10 mouse cellular contexts compared by ENCODE assay signal in the genomic region with DNA sequence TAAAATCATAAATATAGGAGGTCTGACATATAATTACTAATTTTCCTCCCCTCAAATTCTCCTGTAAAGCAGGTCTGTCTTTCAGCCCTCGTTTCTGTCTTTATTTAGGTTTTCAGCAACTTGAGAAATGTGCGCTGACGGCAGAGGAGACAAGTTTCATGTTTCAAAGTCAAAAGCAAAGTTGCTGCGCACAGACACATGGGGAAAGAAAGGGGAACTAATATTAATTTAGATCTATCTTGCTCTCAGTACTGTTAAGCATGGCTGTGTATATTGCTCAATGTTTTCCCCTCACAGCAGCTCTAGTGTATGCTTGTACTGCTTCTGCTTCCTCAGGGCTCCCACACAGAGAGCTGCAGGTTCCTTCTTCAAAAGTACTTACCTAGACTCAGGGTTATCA. TPM values are rescaled to one million over a fixed set of nuclear protein-coding genes. Genes with fewer than 3 reads are reported as not detected.
A peak's percentile ranks its signal among the peaks of the same experiment; 100 is the strongest.
DNase-seq lines count a peak whose midpoint lies in the region; ATAC-seq and TF ChIP-seq lines count a peak whose summit lies in the region.
"Had no signal": no experiment of that assay in that cellular context is flagged by ENCODE, and none has a peak within 500 bp of the region (broad histone marks: within the 10 kb centered on the region; RNA-seq: fewer than 3 reads in every experiment).

No protein-coding gene starts in this region.

- 38% methylated on average over 4 of the region's 4 CpGs for WGBS in kidney, embryonic 15.5 days
- WGBS in hindbrain, embryonic 15.5 days = 80% methylated on average over 4 of the region's 4 CpGs

- no peak for ATAC-seq in kidney, embryonic 15.5 days (replicated peaks; ENCODE audit: low FRiP score)
- no peak for ATAC-seq in hindbrain, embryonic 15.5 days (ENCODE audit: low FRiP score, low read depth)
- peak; percentile 31 for ATAC-seq in megakaryocyte, adult 5-6 weeks (ENCODE audit: poor library complexity, severe bottlenecking)
- no peak for ATAC-seq in erythroid progenitor cell, adult 5-6 weeks (replicated peaks; ENCODE audit: low FRiP score, poor library complexity, severe bottlenecking)

- no peak overlapping the region for H3K9ac ChIP-seq in kidney, embryonic 15.5 days
- H3K9ac ChIP-seq in hindbrain, embryonic 15.5 days = no peak overlapping the region

- DNase-seq in kidney, postnatal 25 days = no peak
- DNase-seq in right cerebral cortex, adult 2 months (ENCODE audit: low spot score in 2 of 2) = no peak
- DNase-seq in frontal cortex, adult 2 months (ENCODE audit: extremely low spot score in 1 of 2, low spot score in 1 of 2) = no peak
- DNase-seq: cerebellum, adult 9-10 months; kidney, adult 2 months had no signal

- H3K4me2 ChIP-seq in kidney, embryonic 15.5 days = peak overlapping the region; percentile 80
- peak overlapping the region; percentile 94; the same call in 1 of the 2 replicates for H3K4me2 ChIP-seq in hindbrain, embryonic 15.5 days

- no peaks in the 10 kb centered on the region for H3K9me3 ChIP-seq in kidney, embryonic 15.5 days (replicated peaks)
- H3K9me3 ChIP-seq in hindbrain, embryonic 15.5 days = no peaks in the 10 kb centered on the region

- peaks cover 23% of the 10 kb centered on the region for H3K4me1 ChIP-seq in kidney, embryonic 15.5 days
- peaks cover 47% of the 10 kb centered on the region for H3K4me1 ChIP-seq in bone marrow macrophage, adult 2 months (ENCODE audit: control insufficient read depth, insufficient read depth, low read length)
- H3K4me1 ChIP-seq in hindbrain, embryonic 15.5 days (replicated peaks) = peaks cover 13% of the 10 kb centered on the region

- TF ChIP-seq CTCF in bone marrow macrophage, adult 2 months (IDR thresholded peaks at IDR 0.05; ENCODE audit: low read depth, low read length) = no peak

- H3K36me3 ChIP-seq in kidney, embryonic 15.5 days = no peaks in the 10 kb centered on the region
- no peaks in the 10 kb centered on the region for H3K36me3 ChIP-seq in hindbrain, embryonic 15.5 days

- peak overlapping the region; percentile 51 for H3K4me3 ChIP-seq in kidney, embryonic 15.5 days (replicated peaks)
- peak overlapping the region; percentile 87 for H3K4me3 ChIP-seq in bone marrow macrophage, adult 2 months (ENCODE audit: insufficient read depth, low read length)
- peak overlapping the region; percentile 46; the same call in 1 of the 2 replicates for H3K4me3 ChIP-seq in hindbrain, embryonic 15.5 days

- H3K27ac ChIP-seq in kidney, embryonic 15.5 days = no peak overlapping the region
- peak overlapping the region; percentile 92 for H3K27ac ChIP-seq in bone marrow macrophage, adult 2 months (ENCODE audit: insufficient read depth, low read depth, low read length)
- H3K27ac ChIP-seq in hindbrain, embryonic 15.5 days (replicated peaks) = no peak overlapping the region

- TF ChIP-seq POLR2A in bone marrow macrophage, adult 2 months (IDR thresholded peaks at IDR 0.05; ENCODE audit: borderline replicate concordance, low read depth, low read length) = no peak

- H3K27me3 ChIP-seq in kidney, embryonic 15.5 days = no peaks in the 10 kb centered on the region
- no peaks in the 10 kb centered on the region for H3K27me3 ChIP-seq in hindbrain, embryonic 15.5 days

RNA-seq across cellular contexts. Expression of gene Itga4, which starts 1.7 kb away (rescaled TPM):
- 4.9 and 5.5 TPM in 2 replicates for polyA plus RNA-seq in kidney, embryonic 15.5 days (2015; fragmentation: Nextera tagmentation; extraction: Ambion mirVana)
- 56.6 and 61.8 TPM in 2 replicates for polyA plus RNA-seq in bone marrow macrophage, adult 2 months (2012; ENCODE audit: insufficient read depth, insufficient read length, missing spikeins)
- 2.7 and 3.6 TPM in 2 replicates for polyA plus RNA-seq in hindbrain, embryonic 15.5 days (2015; fragmentation: Nextera tagmentation; extraction: Ambion mirVana)
- total RNA-seq in megakaryocyte, adult 5-6 weeks (2015) = 208 and 212 TPM in 2 replicates
- total RNA-seq in megakaryocyte, adult 5-6 weeks (2017) = 170 and 201 TPM in 2 replicates
- total RNA-seq in erythroid progenitor cell, adult 5-6 weeks (2015; ENCODE audit: low replicate concordance) = 282 and 314 TPM in 2 replicates
- total RNA-seq in erythroid progenitor cell, adult 5-6 weeks (2017; ENCODE audit: low replicate concordance) = 314 and 331 TPM in 2 replicates
- polyA plus RNA-seq in frontal cortex, adult 2 months (2012; rRNA removed) = 3.0 and 4.5 TPM in 2 replicates
